Mouse (Mus musculus) Muller cell, postnatal 12 days (primary cell): Measurements from ENCODE around the gene Gm867.

Experiments used
- DNase-seq: peaks from one replicate; pipeline ENCODE4 v3.0.0-alpha.2; 2015; ENCODE audit errors: inconsistent ontology term

Gene Gm867

DNA sequence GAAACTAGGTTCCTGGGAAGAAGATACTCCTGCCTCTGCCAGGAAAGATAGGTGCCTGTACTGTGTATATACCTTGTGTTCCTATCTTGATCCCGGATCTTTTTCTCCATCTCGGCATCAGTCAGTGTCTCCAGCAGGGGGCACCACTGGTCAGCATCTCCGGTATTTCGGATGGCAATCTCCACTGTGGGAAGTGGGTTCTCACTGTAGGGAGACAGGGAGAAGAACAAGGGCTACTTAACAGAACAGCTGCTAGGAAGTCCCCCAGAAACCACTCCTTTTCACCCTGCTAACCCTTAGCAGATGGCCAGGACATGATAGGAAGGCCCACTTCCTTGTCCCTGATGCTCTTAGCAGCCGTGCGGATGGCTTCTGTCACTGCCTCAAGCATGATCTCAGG is 43.1 kb downstream of the Gm867 start:
- no peak for DNase-seq

GRCm38 (mm10) chr10:75896208-75896607 is 44.3 kb downstream of the Gm867 start:
- no peak for DNase-seq

DNA sequence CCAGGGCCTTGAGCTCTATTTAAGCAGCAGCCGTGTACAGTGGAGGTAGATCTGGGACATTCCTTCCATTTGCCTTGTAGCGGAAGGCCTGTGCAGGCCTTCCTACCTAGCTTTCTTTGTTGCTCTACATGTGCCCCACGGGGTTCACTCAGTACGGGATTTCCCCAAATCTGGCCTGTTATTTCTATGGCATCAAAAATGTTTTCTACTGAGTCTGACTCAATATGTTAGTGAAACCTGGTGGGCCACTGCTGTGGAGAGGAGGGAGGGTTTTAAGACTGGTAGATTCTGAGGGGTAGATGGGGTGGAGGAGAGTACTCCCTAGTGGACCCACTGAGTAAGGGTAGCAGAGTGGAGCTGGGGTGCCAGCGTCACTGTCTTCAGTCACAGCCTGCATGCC is 44.7 kb downstream of the Gm867 start:
- DNase-seq, result no peak

GRCm38 (mm10) chr10:75894601-75895000 is 45.9 kb downstream of the Gm867 start:
- no peak for DNase-seq

- peak; percentile 98 for DNase-seq
Observed at GRCm38 (mm10) chr10:75893089-75893750, 47.3 kb downstream of the Gm867 start, which contains the start of gene Derl3. TSS of gene Derl3 (plus strand) at chr10:75893413.

- DNase-seq, result no peak
Observed at GRCm38 (mm10) chr10:75889406-75890153, 50.9 kb downstream of the Gm867 start.
